Mouse (Mus musculus): ENCODE data around the gene Tagln2.

GRCm38 (mm10) chr1:172486236-172486635 is 13.6 kb upstream of the Tagln2 start:
- TF ChIP-seq CHD2 (IDR thresholded peaks at IDR 0.05; ENCODE audit: low read depth, low read length) (no peak), HCFC1 (IDR thresholded peaks at IDR 0.05; ENCODE audit: borderline replicate concordance, insufficient read depth, low read length) (no peak), ZC3H11A (IDR thresholded peaks at IDR 0.05; ENCODE audit: borderline replicate concordance, low read depth, low read length) (no peak), ZNF384 (IDR thresholded peaks at IDR 0.05; ENCODE audit: low read depth, low read length) (no peak), MAFK (IDR thresholded peaks at IDR 0.05; ENCODE audit: insufficient read depth, low read depth, low read length) (no peak)

Measured in ES-E14 (cell line).